Comparison of ENCODE assay signal across 8 mouse cellular contexts in genomic region chr1:153308179-153308914, GRCm38 (mm10). TPM values are rescaled to one million over a fixed set of nuclear protein-coding genes. Genes with fewer than 3 reads are reported as not detected.
DNase-seq lines count a peak whose midpoint lies in the region; ATAC-seq and TF ChIP-seq lines count a peak whose summit lies in the region.

No protein-coding gene starts in this region.

- TF ChIP-seq CTCF in lung, postnatal 0 days (IDR thresholded peaks at IDR 0.05): no peak
- no peak for TF ChIP-seq CTCF in thymus, adult 2 months (IDR thresholded peaks at IDR 0.05; ENCODE audit: borderline replicate concordance, control insufficient read depth, extremely low read depth, insufficient read depth, low read length, poor library complexity)

- no peak for TF ChIP-seq POLR2A in thymus, adult 2 months (IDR thresholded peaks at IDR 0.05; ENCODE audit: control insufficient read depth, extremely low read depth, insufficient read depth, low read length, poor library complexity)

- TF ChIP-seq EP300 in lung, postnatal 0 days (IDR thresholded peaks at IDR 0.05): 0 out of 2 replicates have a peak, but pooled peaks have one; percentile 26

- peak overlapping the region; percentile 6; the same call in 1 of the 2 replicates for H3K4me2 ChIP-seq in lung, postnatal 0 days (replicated peaks; ENCODE audit: low read depth, low read length)
- H3K4me2 ChIP-seq in embryonic facial prominence, embryonic 14.5 days (ENCODE audit: low read depth, low read length): peak overlapping the region; percentile 35
- H3K4me2 ChIP-seq in heart, embryonic 13.5 days: peak overlapping the region; percentile 53
- H3K4me2 ChIP-seq in midbrain, embryonic 11.5 days: no peak overlapping the region

- peak; percentile 78 for DNase-seq in lung, postnatal 0 days (ENCODE audit: low spot score)
- no peak for DNase-seq in lung, adult 18-20 months
- peak; percentile 83 for DNase-seq in embryonic facial prominence, embryonic 14.5 days (ENCODE audit: low spot score)
- peak; percentile 60 to 67 for DNase-seq in kidney, postnatal 4 days
- DNase-seq in midbrain, embryonic 11.5 days (ENCODE audit: low spot score, missing footprints): no peak
- peak; percentile 45 for DNase-seq in thymus, adult 2 months
- no peak for DNase-seq in urinary bladder, postnatal 10 days (ENCODE audit: low spot score)

- no peaks in the 10 kb centered on the region for H3K36me3 ChIP-seq in lung, postnatal 0 days (ENCODE audit: insufficient read depth, low read length)
- no peaks in the 10 kb centered on the region for H3K36me3 ChIP-seq in embryonic facial prominence, embryonic 14.5 days (ENCODE audit: control insufficient read depth, insufficient read depth, low read length)
- H3K36me3 ChIP-seq in heart, embryonic 13.5 days: peaks cover 10% of the 10 kb centered on the region
- no peaks in the 10 kb centered on the region for H3K36me3 ChIP-seq in midbrain, embryonic 11.5 days (ENCODE audit: control insufficient read depth, insufficient read depth, low read length)
- H3K36me3 ChIP-seq in thymus, adult 2 months (ENCODE audit: control insufficient read depth, insufficient read depth, low read length): no peaks in the 10 kb centered on the region

- H3K9ac ChIP-seq in lung, postnatal 0 days (replicated peaks; ENCODE audit: low read depth): no peak overlapping the region; the same call in 1 of the 2 replicates
- H3K9ac ChIP-seq in embryonic facial prominence, embryonic 14.5 days (ENCODE audit: low read depth, low read length): 0 out of 2 replicates have a peak overlapping the region, but pooled peaks have one; percentile 37
- peak overlapping the region; percentile 65 for H3K9ac ChIP-seq in heart, embryonic 13.5 days
- H3K9ac ChIP-seq in midbrain, embryonic 11.5 days (ENCODE audit: low read length): no peak overlapping the region

- no peak overlapping the region for H3K4me3 ChIP-seq in lung, postnatal 0 days (ENCODE audit: low read depth, low read length)
- no peak overlapping the region for H3K4me3 ChIP-seq in embryonic facial prominence, embryonic 14.5 days (ENCODE audit: low read depth, low read length)
- no peak overlapping the region for H3K4me3 ChIP-seq in heart, embryonic 13.5 days
- no peak overlapping the region for H3K4me3 ChIP-seq in midbrain, embryonic 11.5 days (ENCODE audit: low read depth, low read length)
- no peak overlapping the region for H3K4me3 ChIP-seq in thymus, adult 2 months (ENCODE audit: control insufficient read depth, insufficient read depth, low read length)

- H3K9me3 ChIP-seq in lung, postnatal 0 days (ENCODE audit: low read length): no peaks in the 10 kb centered on the region
- 0 out of 2 replicates have a peak, but pooled peaks cover under 1% of the 10 kb centered on the region for H3K9me3 ChIP-seq in embryonic facial prominence, embryonic 14.5 days (ENCODE audit: control insufficient read depth, low read length)
- H3K9me3 ChIP-seq in heart, embryonic 13.5 days: no peaks in the 10 kb centered on the region
- H3K9me3 ChIP-seq in midbrain, embryonic 11.5 days (ENCODE audit: control insufficient read depth, low read length): no peaks in the 10 kb centered on the region

- H3K27me3 ChIP-seq in lung, postnatal 0 days (replicated peaks; ENCODE audit: insufficient read depth, low read length): no peaks in the 10 kb centered on the region
- no peaks in the 10 kb centered on the region for H3K27me3 ChIP-seq in embryonic facial prominence, embryonic 14.5 days (replicated peaks; ENCODE audit: control insufficient read depth, insufficient read depth, low read length)
- no peaks in the 10 kb centered on the region for H3K27me3 ChIP-seq in heart, embryonic 13.5 days (replicated peaks)
- no peaks in the 10 kb centered on the region; the same call in 1 of the 2 replicates for H3K27me3 ChIP-seq in midbrain, embryonic 11.5 days (ENCODE audit: control insufficient read depth, insufficient read depth, low read length)
- no peaks in the 10 kb centered on the region for H3K27me3 ChIP-seq in thymus, adult 2 months (ENCODE audit: control insufficient read depth, insufficient read depth, low read length)

- WGBS in lung, postnatal 0 days: 27% methylated on average over 9 of the region's 9 CpGs
- WGBS in embryonic facial prominence, embryonic 14.5 days: 23% methylated on average over 9 of the region's 9 CpGs
- 38% methylated on average over 9 of the region's 9 CpGs for WGBS in heart, embryonic 13.5 days
- WGBS in midbrain, embryonic 11.5 days: 67% methylated on average over 9 of the region's 9 CpGs
- 82% methylated on average over 9 of the region's 9 CpGs for WGBS in thymus, adult 2 months

- H3K4me1 ChIP-seq in lung, postnatal 0 days (ENCODE audit: insufficient read depth, low read depth, low read length): peaks cover 18% of the 10 kb centered on the region; the same call in 1 of the 2 replicates
- H3K4me1 ChIP-seq in embryonic facial prominence, embryonic 14.5 days (ENCODE audit: control insufficient read depth, insufficient read depth, low read length): peaks cover 27% of the 10 kb centered on the region
- peaks cover 78% of the 10 kb centered on the region for H3K4me1 ChIP-seq in heart, embryonic 13.5 days
- peaks cover 6% of the 10 kb centered on the region for H3K4me1 ChIP-seq in midbrain, embryonic 11.5 days (ENCODE audit: control insufficient read depth, insufficient read depth, low read length)
- peaks cover 37% of the 10 kb centered on the region for H3K4me1 ChIP-seq in thymus, adult 2 months (replicated peaks; ENCODE audit: control insufficient read depth, insufficient read depth, low read length)

- H3K27ac ChIP-seq in lung, postnatal 0 days (ENCODE audit: low read length): peak overlapping the region; percentile 63
- H3K27ac ChIP-seq in embryonic facial prominence, embryonic 14.5 days (replicated peaks; ENCODE audit: low read depth, low read length): peak overlapping the region; percentile 78
- peak overlapping the region; percentile 83 for H3K27ac ChIP-seq in heart, embryonic 13.5 days (replicated peaks)
- H3K27ac ChIP-seq in midbrain, embryonic 11.5 days (ENCODE audit: low read depth, low read length): no peak overlapping the region
- H3K27ac ChIP-seq in thymus, adult 2 months (ENCODE audit: control insufficient read depth, insufficient read depth, low read length): peak overlapping the region; percentile 88

- ATAC-seq in lung, postnatal 0 days: peak; percentile 59
- peak; percentile 73 for ATAC-seq in embryonic facial prominence, embryonic 14.5 days (ENCODE audit: low read depth)
- ATAC-seq in heart, embryonic 13.5 days (ENCODE audit: extremely low read depth, insufficient number of reproducible peaks, low FRiP score, low TSS enrichment): no peak
- 0 out of 2 replicates have a peak, but pooled peaks have one; percentile 24 for ATAC-seq in midbrain, embryonic 11.5 days (ENCODE audit: low FRiP score)

RNA-seq across cellular contexts. Expression of gene Lamc1, which starts 24.2 kb away (rescaled TPM):
- 101 and 106 TPM in 2 replicates for polyA plus RNA-seq in lung, postnatal 0 days (2015; fragmentation: Nextera tagmentation; extraction: Ambion mirVana)
- 87.8 and 98.5 TPM in 2 replicates for polyA plus RNA-seq in embryonic facial prominence, embryonic 14.5 days (2014; fragmentation: Nextera tagmentation; extraction: Ambion mirVana)
- 75.3 and 78.2 TPM in 2 replicates for polyA plus RNA-seq in heart, embryonic 13.5 days (2015; fragmentation: Nextera tagmentation; extraction: Ambion mirVana)
- polyA plus RNA-seq in midbrain, embryonic 11.5 days (2014; fragmentation: Nextera tagmentation; extraction: Ambion mirVana): 24.6 and 26.5 TPM in 2 replicates
- 30.3 and 30.5 TPM in 2 replicates for polyA plus RNA-seq in thymus, adult 2 months (2012; rRNA removed)

Comparison
In these comparisons a context has a peak if more than half of its experiments do, and no peak if none do; other contexts are left out.
1. DNase-seq: peak in lung, postnatal 0 days (single experiment), embryonic facial prominence, embryonic 14.5 days (single experiment), kidney, postnatal 4 days (2 of 2) and thymus, adult 2 months (single experiment); none in lung, adult 18-20 months (0 of 2), midbrain, embryonic 11.5 days (single experiment) and urinary bladder, postnatal 10 days (single experiment).
2. H3K9ac ChIP-seq: peak in embryonic facial prominence, embryonic 14.5 days (single experiment) and heart, embryonic 13.5 days (single experiment); none in lung, postnatal 0 days (single experiment) and midbrain, embryonic 11.5 days (single experiment).